Mouse (Mus musculus) adrenal gland, adult 2 months (tissue): Measurements from ENCODE around the gene Slc26a3. TPM values are rescaled to one million over a fixed set of nuclear protein-coding genes. Genes with fewer than 3 reads are reported as not detected.

Experiments
- DNase-seq: peaks from one replicate; pipeline ENCODE4 v3.0.0; 2021
- polyA plus RNA-seq: library from polyadenylated mRNA; depleted of rRNA; stranded (reverse); fragments of >200 nt; gene quantifications from 2 replicates; pipeline ENCODE4 v1.2.3, GENCODE M21; 2012; rRNA removed
- total RNA-seq, 2 experiments: library from RNA; stranded (reverse); gene quantifications; 2 replicates each; pipeline ENCODE4 v1.2.3; 2021

Gene Slc26a3
- total and polyA plus RNA-seq, 3 experiments: 0.55 to 1.3 TPM; not detected in 1

DNA sequence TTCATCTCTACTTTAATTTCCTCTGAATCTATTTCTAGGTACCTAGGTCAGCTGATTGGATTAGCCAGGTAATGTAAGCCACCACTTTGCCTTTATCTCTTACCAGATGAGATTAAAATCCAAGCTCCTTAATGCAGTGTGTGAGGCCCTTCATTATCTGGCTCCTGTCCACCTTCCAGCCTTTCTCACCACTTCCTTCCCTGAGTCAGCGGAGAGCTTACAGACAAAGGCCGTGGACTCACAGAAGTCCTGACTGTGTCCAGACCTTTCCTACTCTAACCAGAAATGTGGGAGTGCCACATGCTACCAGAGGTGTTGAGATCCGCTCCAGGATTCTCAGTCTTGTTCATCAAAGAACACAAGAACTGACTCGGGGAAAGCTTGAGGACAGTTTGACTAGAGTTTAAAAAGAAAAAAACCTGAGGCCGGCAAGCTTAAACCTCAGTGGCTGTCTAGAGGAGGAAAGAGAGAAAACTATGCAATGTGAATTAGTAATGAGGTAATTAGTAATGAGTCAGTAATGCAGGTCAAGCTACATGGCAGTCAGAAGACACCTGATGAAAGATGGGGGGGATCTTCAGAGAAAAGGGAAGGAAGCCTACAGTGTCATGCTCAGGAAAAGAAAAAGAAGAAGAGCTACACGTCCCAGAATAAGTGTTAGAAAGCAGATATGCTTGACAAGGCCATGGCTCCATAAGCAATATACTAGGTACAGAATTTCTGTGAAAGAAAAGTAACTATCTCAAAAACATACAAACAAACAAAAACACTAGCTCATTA is 123.2 kb downstream of the Slc26a3 start:
- no peak for DNase-seq

DNA sequence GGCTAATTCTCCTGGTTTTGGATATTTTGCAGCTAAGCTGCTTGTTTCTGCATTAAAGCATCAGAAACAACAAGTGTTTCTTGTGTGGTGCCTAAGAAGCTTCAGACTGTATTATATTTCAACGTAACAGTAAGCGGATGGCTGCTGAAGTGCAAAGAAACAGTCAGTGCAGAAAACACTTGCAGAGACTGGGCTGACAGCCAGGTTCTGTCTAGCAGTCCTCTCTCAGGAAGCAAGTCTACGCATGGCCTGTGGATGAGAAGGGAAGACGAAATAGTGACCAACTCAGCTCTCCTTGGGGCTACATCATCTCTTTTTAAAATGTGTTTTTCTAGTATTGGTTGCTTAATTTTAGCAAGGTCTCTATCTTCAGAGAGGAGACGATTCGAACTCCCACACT is 129.4 kb downstream of the Slc26a3 start:
- no peak for DNase-seq

DNA sequence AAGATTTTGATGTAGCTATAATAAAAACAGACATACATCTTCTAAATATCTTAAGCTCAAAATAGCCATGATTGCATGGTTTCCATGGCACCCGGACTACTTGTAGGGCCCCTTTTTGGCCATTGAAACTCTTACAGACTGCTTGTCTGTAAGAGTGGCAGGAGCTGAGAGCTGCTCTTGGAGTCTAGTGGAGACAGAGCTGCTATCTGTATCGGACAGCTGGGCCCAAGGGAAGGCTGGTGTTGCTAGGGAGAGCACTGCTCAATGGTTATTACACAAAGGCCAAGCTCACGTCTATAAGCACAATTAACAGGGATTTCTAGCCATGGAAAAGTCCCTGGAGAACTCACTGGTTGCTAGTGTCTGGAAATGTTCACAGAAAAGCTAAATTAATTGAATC is 130.7 kb downstream of the Slc26a3 start:
- DNase-seq: no peak

Other genes starting within 250 kb of the Slc26a3 start
- not detected for gene Gm6993, start 150.1 kb upstream of the Slc26a3 start, total RNA-seq
- gene Gm6993, start 150.1 kb upstream of the Slc26a3 start, polyA plus RNA-seq: not detected in 2 replicates
- 100 to 1,000 TPM; 129 to 147 TPM for gene Lamb1, start 125.6 kb upstream of the Slc26a3 start, total RNA-seq
- 33.2 and 35.8 TPM in 2 replicates for gene Lamb1, start 125.6 kb upstream of the Slc26a3 start, polyA plus RNA-seq
- 100 to 1,000 TPM; 262 to 322 TPM for gene Dld, start 39.4 kb upstream of the Slc26a3 start, total RNA-seq
- gene Dld, start 39.4 kb upstream of the Slc26a3 start, polyA plus RNA-seq: 7.4 and 7.6 TPM in 2 replicates
- gene Cbll1, start 108.7 kb downstream of the Slc26a3 start, total RNA-seq: 10 to 100 TPM; 16.0 to 21.6 TPM
- 2.0 and 3.3 TPM in 2 replicates for gene Cbll1, start 108.7 kb downstream of the Slc26a3 start, polyA plus RNA-seq
- gene Slc26a4, start 169.1 kb downstream of the Slc26a3 start, total RNA-seq: 1 to 10 TPM; 2.9 to 8.4 TPM
- 1.3 and 1.9 TPM in 2 replicates for gene Slc26a4, start 169.1 kb downstream of the Slc26a3 start, polyA plus RNA-seq
- 10 to 100 TPM; 20.3 to 27.5 TPM for gene Bcap29, start 243.8 kb downstream of the Slc26a3 start, total RNA-seq
- gene Bcap29, start 243.8 kb downstream of the Slc26a3 start, polyA plus RNA-seq: 0.60 and 0.77 TPM in 2 replicates